Mouse (Mus musculus): ENCODE results near the gene 5330417H12Rik. TPM values are rescaled to one million over a fixed set of nuclear protein-coding genes. Genes with fewer than 3 reads are reported as not detected.
A peak's percentile ranks its signal among the peaks of the same experiment; 100 is the strongest.

5330417H12Rik gene
- polyA plus RNA-seq, 1 experiment from 2014 or later: not detected

DNA sequence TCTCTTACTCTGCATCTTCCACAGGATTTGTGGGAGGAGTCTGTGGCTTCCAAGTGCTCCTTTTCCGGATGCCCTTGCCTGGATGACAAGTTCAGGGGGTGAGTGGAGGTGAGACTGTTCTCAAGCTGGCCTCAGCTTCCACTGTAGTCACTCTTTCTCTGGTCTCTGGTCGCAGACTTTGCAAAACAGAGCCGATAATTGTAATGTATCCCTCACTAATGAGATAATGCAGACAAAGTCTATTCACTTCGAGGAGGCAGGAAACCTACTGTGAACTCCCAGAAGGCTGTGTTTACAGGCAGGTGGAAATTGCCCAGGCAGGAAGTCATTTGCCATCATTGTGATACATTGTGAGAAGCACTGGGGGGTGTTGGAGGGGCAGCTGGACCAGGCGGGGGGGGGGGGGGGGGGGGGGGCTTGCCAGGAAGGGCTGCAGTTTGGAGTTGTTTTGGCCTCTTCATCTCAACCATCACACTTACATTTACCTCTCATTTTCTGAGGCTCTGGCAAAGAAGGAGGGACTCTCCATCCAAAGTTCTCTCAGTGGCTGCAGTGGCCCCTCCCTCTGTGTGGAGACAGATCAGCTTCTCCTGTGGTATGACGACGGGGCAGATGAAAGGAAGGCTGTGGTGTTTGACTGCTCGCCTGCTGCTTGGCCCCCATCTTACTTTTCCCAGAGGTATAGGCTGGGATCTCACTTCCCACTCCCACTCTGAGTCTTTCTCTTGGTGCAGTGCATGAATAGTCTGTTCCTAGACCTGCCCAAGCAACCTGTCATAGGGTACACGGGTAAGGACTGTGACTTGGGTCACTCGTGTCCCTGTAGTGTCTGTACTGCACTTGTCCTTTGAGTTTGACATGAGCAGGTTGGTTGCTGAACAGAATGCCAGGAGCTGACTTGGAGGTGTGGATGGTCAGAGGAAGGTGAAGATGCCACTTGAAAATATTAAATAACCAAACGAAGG is 6.7 kb downstream of the 5330417H12Rik start:
- H3K27me3 ChIP-seq (replicated peaks; ENCODE audit: control insufficient read depth, insufficient read depth, low read length): no peaks in the 10 kb centered on the region
- H3K9me3 ChIP-seq (ENCODE audit: control insufficient read depth, low read length): no peaks in the 10 kb centered on the region
- H3K27ac ChIP-seq (replicated peaks; ENCODE audit: low read depth, low read length): no peak overlapping the region
- H3K36me3 ChIP-seq (ENCODE audit: control insufficient read depth, insufficient read depth, low read length): no peaks in the 10 kb centered on the region
- ATAC-seq (ENCODE audit: low read depth) (peak; percentile 54), DNase-seq (ENCODE audit: low spot score) (no peak)
- no peak overlapping the region for H3K4me3 ChIP-seq (ENCODE audit: low read depth, low read length)
- WGBS: 31% methylated on average over 10 of the region's 11 CpGs
- peaks cover 14% of the 10 kb centered on the region for H3K4me1 ChIP-seq (ENCODE audit: control insufficient read depth, insufficient read depth, low read length)
- no peak overlapping the region for H3K4me2 ChIP-seq (ENCODE audit: low read depth, low read length)
- no peak overlapping the region for H3K9ac ChIP-seq (ENCODE audit: low read depth, low read length)

DNA sequence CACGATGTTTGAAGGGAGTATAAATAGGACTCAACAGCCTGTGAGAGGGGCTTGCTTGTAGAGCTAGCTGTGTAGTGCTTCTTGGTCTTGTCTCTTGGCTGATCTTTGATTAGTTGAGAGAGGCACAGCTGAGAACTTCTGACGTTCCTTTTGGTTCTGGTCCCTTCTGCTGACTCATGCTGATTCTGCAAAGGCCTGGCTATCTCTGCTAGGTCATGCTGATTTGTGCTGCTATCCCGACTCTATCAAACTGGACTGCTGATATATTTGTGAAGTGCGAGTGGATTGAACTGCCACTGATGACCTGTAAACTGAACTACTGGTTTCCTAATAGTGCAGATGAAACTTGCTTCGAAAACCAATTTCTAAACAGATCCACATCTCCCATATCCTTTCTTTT is 14.1 kb downstream of the 5330417H12Rik start:
- H3K27ac ChIP-seq (replicated peaks; ENCODE audit: low read depth, low read length): no peak overlapping the region
- 84% methylated on average over 5 of the region's 5 CpGs for WGBS
- H3K27me3 ChIP-seq (replicated peaks; ENCODE audit: control insufficient read depth, insufficient read depth, low read length): no peaks in the 10 kb centered on the region
- no peaks in the 10 kb centered on the region for H3K9me3 ChIP-seq (ENCODE audit: control insufficient read depth, low read length)
- ATAC-seq (ENCODE audit: low read depth) (no peak), DNase-seq (ENCODE audit: low spot score) (no peak)
- H3K4me3 ChIP-seq (ENCODE audit: low read depth, low read length): no peak overlapping the region
- H3K4me2 ChIP-seq (ENCODE audit: low read depth, low read length): no peak overlapping the region
- no peak overlapping the region for H3K9ac ChIP-seq (ENCODE audit: low read depth, low read length)
- no peaks in the 10 kb centered on the region for H3K36me3 ChIP-seq (ENCODE audit: control insufficient read depth, insufficient read depth, low read length)
- no peaks in the 10 kb centered on the region for H3K4me1 ChIP-seq (ENCODE audit: control insufficient read depth, insufficient read depth, low read length)

DNA sequence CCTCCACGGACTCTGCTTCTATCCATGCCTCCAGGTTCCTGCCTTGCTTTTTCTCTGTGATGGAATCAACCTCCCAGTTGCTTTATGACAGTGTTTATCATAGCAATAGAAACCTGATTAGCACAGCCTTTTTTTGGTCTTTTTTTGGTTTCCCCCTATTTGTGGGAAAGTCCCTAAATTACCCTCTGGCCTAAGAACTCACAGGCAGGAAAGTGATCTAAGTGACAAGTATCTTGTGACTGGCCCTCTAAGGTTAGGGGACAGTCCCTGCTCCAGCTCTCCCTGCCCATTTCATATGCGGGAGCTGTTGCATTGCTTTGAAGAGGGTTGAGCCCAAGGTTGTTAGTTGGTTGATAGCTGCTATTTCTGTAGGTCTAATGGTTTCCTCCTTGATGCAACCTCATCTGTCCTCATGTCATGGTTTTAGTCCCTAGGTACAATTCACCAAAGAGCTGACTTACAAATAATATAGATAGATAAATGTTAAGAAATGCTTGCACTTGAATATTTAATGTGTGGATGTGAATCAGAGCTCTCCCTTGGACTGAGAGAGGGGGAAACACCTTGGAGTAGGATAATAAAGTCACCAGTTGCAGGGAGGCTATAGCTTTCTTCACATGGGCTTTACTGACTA is 15.2 kb downstream of the 5330417H12Rik start:
- Histone ChIP-seq H3K9me3 (ENCODE audit: control insufficient read depth, low read length) (no peaks in the 10 kb centered on the region), H3K4me1 (ENCODE audit: control insufficient read depth, insufficient read depth, low read length) (no peaks in the 10 kb centered on the region), H3K27ac (replicated peaks; ENCODE audit: low read depth, low read length) (no peak overlapping the region), H3K36me3 (ENCODE audit: control insufficient read depth, insufficient read depth, low read length) (no peaks in the 10 kb centered on the region), H3K4me3 (ENCODE audit: low read depth, low read length) (no peak overlapping the region), H3K27me3 (replicated peaks; ENCODE audit: control insufficient read depth, insufficient read depth, low read length) (no peaks in the 10 kb centered on the region), H3K9ac (ENCODE audit: low read depth, low read length) (no peak overlapping the region), H3K4me2 (ENCODE audit: low read depth, low read length) (no peak overlapping the region)
- DNase-seq (ENCODE audit: low spot score) (no peak), ATAC-seq (ENCODE audit: low read depth) (no peak)
- WGBS: 85% methylated on average over 2 of the region's 2 CpGs

DNA sequence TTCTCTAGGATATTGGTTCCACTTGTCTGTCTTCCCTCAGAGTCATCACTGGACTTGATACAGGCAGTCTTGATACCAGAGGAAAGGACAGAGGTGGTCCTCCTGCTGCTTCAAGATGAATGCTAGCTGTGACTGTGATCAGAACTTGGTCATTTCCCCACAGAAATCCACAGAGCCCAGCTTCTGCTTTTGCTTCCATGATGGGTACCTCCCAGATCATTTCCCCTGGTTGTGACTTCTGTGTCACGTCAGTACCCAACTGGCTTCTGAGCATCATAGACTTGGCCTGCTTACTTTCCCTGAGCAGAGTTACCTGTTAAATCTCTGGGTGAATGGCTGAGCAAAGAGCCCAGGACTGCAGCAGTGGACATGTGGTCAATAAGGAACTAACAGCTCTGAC is 17.2 kb downstream of the 5330417H12Rik start:
- Histone ChIP-seq H3K4me2 (ENCODE audit: low read depth, low read length) (no peak overlapping the region), H3K4me3 (ENCODE audit: low read depth, low read length) (no peak overlapping the region), H3K9ac (ENCODE audit: low read depth, low read length) (no peak overlapping the region), H3K27ac (replicated peaks; ENCODE audit: low read depth, low read length) (no peak overlapping the region), H3K27me3 (replicated peaks; ENCODE audit: control insufficient read depth, insufficient read depth, low read length) (no peaks in the 10 kb centered on the region), H3K36me3 (ENCODE audit: control insufficient read depth, insufficient read depth, low read length) (no peaks in the 10 kb centered on the region), H3K4me1 (ENCODE audit: control insufficient read depth, insufficient read depth, low read length) (no peaks in the 10 kb centered on the region), H3K9me3 (ENCODE audit: control insufficient read depth, low read length) (no peaks in the 10 kb centered on the region)
- 87% methylated on average over 1 of the region's 1 CpGs for WGBS
- DNase-seq (ENCODE audit: low spot score) (no peak), ATAC-seq (ENCODE audit: low read depth) (no peak)

DNA sequence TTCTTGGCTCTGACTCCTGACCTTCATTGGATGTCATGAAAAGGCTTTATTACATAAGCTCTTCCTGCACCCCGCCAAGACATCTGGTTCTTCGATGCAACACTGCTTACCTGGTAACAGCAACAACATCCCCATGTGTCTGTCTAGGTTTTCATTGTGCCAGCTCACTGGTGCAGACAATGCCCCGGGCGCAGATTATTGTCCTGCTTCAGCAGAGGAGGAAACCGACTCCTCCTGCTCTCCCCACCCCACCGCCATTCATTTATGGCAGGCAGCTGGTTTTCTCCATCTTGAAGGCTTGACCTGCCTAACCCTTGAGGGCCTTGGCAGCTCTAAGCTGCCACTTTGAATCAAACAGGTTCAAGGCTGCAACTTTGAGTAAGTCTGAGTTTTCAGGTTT is 22.0 kb downstream of the 5330417H12Rik start:
- Histone ChIP-seq H3K9me3 (ENCODE audit: control insufficient read depth, low read length) (no peaks in the 10 kb centered on the region), H3K27ac (replicated peaks; ENCODE audit: low read depth, low read length) (no peak overlapping the region), H3K27me3 (replicated peaks; ENCODE audit: control insufficient read depth, insufficient read depth, low read length) (no peaks in the 10 kb centered on the region), H3K4me2 (ENCODE audit: low read depth, low read length) (no peak overlapping the region), H3K9ac (ENCODE audit: low read depth, low read length) (no peak overlapping the region), H3K36me3 (ENCODE audit: control insufficient read depth, insufficient read depth, low read length) (no peaks in the 10 kb centered on the region), H3K4me1 (ENCODE audit: control insufficient read depth, insufficient read depth, low read length) (no peaks in the 10 kb centered on the region), H3K4me3 (ENCODE audit: low read depth, low read length) (no peak overlapping the region)
- peak; percentile 24 for DNase-seq (ENCODE audit: low spot score)
- WGBS: 69% methylated on average over 6 of the region's 6 CpGs
- ATAC-seq (ENCODE audit: low read depth): no peak

DNA sequence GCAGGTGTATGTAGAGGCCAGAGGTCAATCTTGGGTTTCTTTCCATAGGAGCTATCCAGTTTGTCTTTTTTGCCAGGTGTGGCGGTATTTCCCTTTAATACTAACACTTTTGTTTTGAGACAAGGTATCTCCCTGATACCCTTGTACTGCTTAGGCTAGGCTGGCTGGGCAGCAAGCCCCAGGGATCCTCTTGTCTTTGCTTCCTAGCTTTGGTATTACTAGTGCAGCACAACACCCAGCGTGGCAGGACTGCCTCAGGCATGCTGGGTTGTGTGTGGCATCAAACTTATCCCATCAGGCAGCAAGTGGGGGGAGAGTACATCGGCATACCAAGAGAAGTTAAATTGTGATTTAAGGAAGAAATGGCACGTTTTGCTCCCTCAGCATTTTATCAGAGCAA is 22.5 kb downstream of the 5330417H12Rik start:
- no peaks in the 10 kb centered on the region for H3K4me1 ChIP-seq (ENCODE audit: control insufficient read depth, insufficient read depth, low read length)
- H3K27ac ChIP-seq (replicated peaks; ENCODE audit: low read depth, low read length): no peak overlapping the region
- WGBS: 68% methylated on average over 4 of the region's 4 CpGs
- H3K9ac ChIP-seq (ENCODE audit: low read depth, low read length): no peak overlapping the region
- no peaks in the 10 kb centered on the region for H3K27me3 ChIP-seq (replicated peaks; ENCODE audit: control insufficient read depth, insufficient read depth, low read length)
- no peak overlapping the region for H3K4me3 ChIP-seq (ENCODE audit: low read depth, low read length)
- no peaks in the 10 kb centered on the region for H3K9me3 ChIP-seq (ENCODE audit: control insufficient read depth, low read length)
- H3K36me3 ChIP-seq (ENCODE audit: control insufficient read depth, insufficient read depth, low read length): no peaks in the 10 kb centered on the region
- DNase-seq (ENCODE audit: low spot score) (no peak), ATAC-seq (ENCODE audit: low read depth) (no peak)
- no peak overlapping the region for H3K4me2 ChIP-seq (ENCODE audit: low read depth, low read length)

DNA sequence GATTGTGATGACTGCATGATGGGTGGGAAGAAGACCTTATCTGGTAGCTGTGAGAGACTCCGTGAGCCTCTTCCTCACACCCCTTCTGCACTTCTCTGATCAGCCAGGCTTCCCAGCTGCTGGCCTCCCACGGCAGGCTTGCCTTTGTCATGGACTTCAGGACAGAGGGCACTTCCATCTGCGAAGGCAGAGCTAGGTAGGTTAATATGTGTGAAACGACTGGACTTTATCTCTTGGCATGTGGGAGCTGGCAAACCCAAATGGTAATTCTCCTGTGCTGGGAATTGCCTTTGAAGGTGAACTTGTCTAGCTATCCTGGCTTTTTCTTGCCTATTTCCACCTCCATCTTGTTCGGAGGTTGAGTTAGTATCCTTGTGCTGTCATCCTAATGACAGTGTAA is 24.3 kb downstream of the 5330417H12Rik start:
- Histone ChIP-seq H3K4me3 (ENCODE audit: low read depth, low read length) (no peak overlapping the region), H3K9me3 (ENCODE audit: control insufficient read depth, low read length) (no peaks in the 10 kb centered on the region), H3K4me1 (ENCODE audit: control insufficient read depth, insufficient read depth, low read length) (no peaks in the 10 kb centered on the region), H3K27me3 (replicated peaks; ENCODE audit: control insufficient read depth, insufficient read depth, low read length) (no peaks in the 10 kb centered on the region), H3K9ac (ENCODE audit: low read depth, low read length) (no peak overlapping the region), H3K36me3 (ENCODE audit: control insufficient read depth, insufficient read depth, low read length) (no peaks in the 10 kb centered on the region), H3K4me2 (ENCODE audit: low read depth, low read length) (no peak overlapping the region), H3K27ac (replicated peaks; ENCODE audit: low read depth, low read length) (no peak overlapping the region)
- DNase-seq (ENCODE audit: low spot score): no peak
- ATAC-seq (ENCODE audit: low read depth): no peak
- WGBS: 77% methylated on average over 5 of the region's 5 CpGs

DNA sequence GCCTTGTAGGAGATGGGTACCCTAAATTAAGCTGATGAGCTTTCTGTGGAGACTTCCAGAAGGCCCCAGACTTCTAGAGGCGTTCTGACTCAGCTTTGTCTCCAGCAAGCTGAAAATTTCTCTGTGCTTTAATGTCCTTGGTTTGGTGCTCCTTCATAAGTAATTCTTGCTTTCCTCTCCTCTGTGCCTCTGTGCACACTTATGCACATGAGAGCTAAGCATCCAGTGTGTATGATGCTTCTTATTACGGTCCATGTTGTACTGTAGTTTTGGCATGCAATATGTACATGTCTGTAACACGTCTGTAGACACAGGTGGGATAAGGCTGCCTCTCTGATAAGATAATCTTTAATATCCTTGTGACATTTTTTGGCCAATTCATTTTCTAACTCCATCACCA is 27.0 kb downstream of the 5330417H12Rik start:
- DNase-seq (ENCODE audit: low spot score): no peak
- no peaks in the 10 kb centered on the region for H3K36me3 ChIP-seq (ENCODE audit: control insufficient read depth, insufficient read depth, low read length)

More for the DNA sequence above, 27.0 kb downstream of the 5330417H12Rik start:
- Histone ChIP-seq H3K27me3 (replicated peaks; ENCODE audit: control insufficient read depth, insufficient read depth, low read length) (no peaks in the 10 kb centered on the region), H3K9ac (ENCODE audit: low read depth, low read length) (no peak overlapping the region), H3K27ac (replicated peaks; ENCODE audit: low read depth, low read length) (no peak overlapping the region), H3K4me3 (ENCODE audit: low read depth, low read length) (no peak overlapping the region), H3K4me1 (ENCODE audit: control insufficient read depth, insufficient read depth, low read length) (no peaks in the 10 kb centered on the region; the same call in 1 of the 2 replicates), H3K4me2 (ENCODE audit: low read depth, low read length) (no peak overlapping the region), H3K9me3 (ENCODE audit: control insufficient read depth, low read length) (no peaks in the 10 kb centered on the region)
- no peak for ATAC-seq (ENCODE audit: low read depth)
- WGBS: 81% methylated on average over 3 of the region's 3 CpGs
